ENCODE assay signal across 8 mouse cellular contexts in genomic region chr6:124814448-124814847, GRCm38 (mm10). TPM values are rescaled to one million over a fixed set of nuclear protein-coding genes. Genes with fewer than 3 reads are reported as not detected.
A peak's percentile ranks its signal among the peaks of the same experiment; 100 is the strongest.
DNase-seq lines count a peak whose midpoint lies in the region; ATAC-seq and TF ChIP-seq lines count a peak whose summit lies in the region.

No protein-coding gene starts in this region.

- ATAC-seq in hindbrain, embryonic 13.5 days (ENCODE audit: low FRiP score), result peak; percentile 47
- ATAC-seq in megakaryocyte progenitor cell, adult 5-6 weeks (replicated peaks; ENCODE audit: poor library complexity), result no peak

- peak overlapping the region; percentile 32; the same call in 1 of the 2 replicates for H3K27ac ChIP-seq in kidney, adult 2 months (ENCODE audit: insufficient read depth, low read depth, low read length)
- H3K27ac ChIP-seq in cortical plate, adult 2 months (ENCODE audit: insufficient read depth, low read length), result no peak overlapping the region
- H3K27ac ChIP-seq in hindbrain, embryonic 13.5 days, result peak overlapping the region; percentile 88
- peak overlapping the region; percentile 95 for H3K27ac ChIP-seq in midbrain, embryonic 10.5 days (replicated peaks)

- peaks cover 16% of the 10 kb centered on the region for H3K4me1 ChIP-seq in kidney, adult 2 months (ENCODE audit: control insufficient read depth, insufficient read depth, low read length)
- peaks cover 4% of the 10 kb centered on the region for H3K4me1 ChIP-seq in cortical plate, adult 2 months (ENCODE audit: control insufficient read depth, insufficient read depth, low read length)
- H3K4me1 ChIP-seq in hindbrain, embryonic 13.5 days (replicated peaks), result peaks cover 43% of the 10 kb centered on the region
- peaks cover 51% of the 10 kb centered on the region for H3K4me1 ChIP-seq in midbrain, embryonic 10.5 days

- no peak for DNase-seq in kidney, adult 2 months
- no peak for DNase-seq in kidney, adult 8-10 months
- no peak for DNase-seq in midbrain, embryonic 10.5 days (ENCODE audit: low spot score)
- no peak for DNase-seq in gastrocnemius, postnatal 25 days
- DNase-seq in thymus, postnatal 10 days (ENCODE audit: low spot score in 2 of 2), result no peak

- no peaks in the 10 kb centered on the region for H3K27me3 ChIP-seq in kidney, adult 2 months (replicated peaks; ENCODE audit: control insufficient read depth, insufficient read depth, low read length)
- H3K27me3 ChIP-seq in hindbrain, embryonic 13.5 days, result no peaks in the 10 kb centered on the region
- no peaks in the 10 kb centered on the region for H3K27me3 ChIP-seq in midbrain, embryonic 10.5 days (ENCODE audit: low read depth, poor library complexity, severe bottlenecking)

- peak overlapping the region; percentile 84 for H3K4me3 ChIP-seq in kidney, adult 2 months (ENCODE audit: insufficient read depth, low read depth, low read length)
- H3K4me3 ChIP-seq in cortical plate, adult 2 months (ENCODE audit: insufficient read depth, low read length), result peak overlapping the region; percentile 66; the same call in 1 of the 2 replicates
- H3K4me3 ChIP-seq in hindbrain, embryonic 13.5 days, result peak overlapping the region; percentile 59
- peak overlapping the region; percentile 75 for H3K4me3 ChIP-seq in midbrain, embryonic 10.5 days

- no peak for TF ChIP-seq CTCF in kidney, adult 2 months (conservative IDR thresholded peaks at IDR 0.05; ENCODE audit: insufficient read depth, insufficient read length, low read depth, low read length)
- TF ChIP-seq CTCF in cortical plate, adult 2 months (IDR thresholded peaks at IDR 0.05; ENCODE audit: extremely low read depth, insufficient read depth, low read length), result no peak

- WGBS in kidney, adult 2 months, result 24% methylated on average over 8 of the region's 8 CpGs
- WGBS in hindbrain, embryonic 13.5 days, result 40% methylated on average over 8 of the region's 8 CpGs
- 53% methylated on average over 8 of the region's 8 CpGs for WGBS in midbrain, embryonic 10.5 days

- H3K9me3 ChIP-seq in hindbrain, embryonic 13.5 days, result no peaks in the 10 kb centered on the region
- H3K9me3 ChIP-seq in midbrain, embryonic 10.5 days (replicated peaks), result no peaks in the 10 kb centered on the region

- H3K4me2 ChIP-seq in hindbrain, embryonic 13.5 days, result peak overlapping the region; percentile 81

- no peak for TF ChIP-seq POLR2A in kidney, adult 2 months (IDR thresholded peaks at IDR 0.05; ENCODE audit: low read depth, low read length)
- no peak for TF ChIP-seq POLR2A in cortical plate, adult 2 months (IDR thresholded peaks at IDR 0.05; ENCODE audit: extremely low read depth, insufficient read depth, low read length)

- peaks cover 4% of the 10 kb centered on the region for H3K36me3 ChIP-seq in kidney, adult 2 months (ENCODE audit: control insufficient read depth, insufficient read depth, low read length)
- H3K36me3 ChIP-seq in hindbrain, embryonic 13.5 days, result peaks cover 61% of the 10 kb centered on the region
- H3K36me3 ChIP-seq in midbrain, embryonic 10.5 days, result peaks cover 77% of the 10 kb centered on the region

- H3K9ac ChIP-seq in hindbrain, embryonic 13.5 days, result no peak overlapping the region

RNA-seq across cellular contexts. Expression of gene Tpi1, which starts 0.4 kb away (rescaled TPM):
- polyA plus RNA-seq in kidney, adult 2 months (2012; rRNA removed), result 1,044 and 1,055 TPM in 2 replicates
- 1,059 and 1,064 TPM in 2 replicates for polyA plus RNA-seq in cortical plate, adult 2 months (2012; rRNA removed)
- polyA plus RNA-seq in hindbrain, embryonic 13.5 days (2015; fragmentation: Nextera tagmentation; extraction: Ambion mirVana), result 361 and 374 TPM in 2 replicates
- polyA plus RNA-seq in midbrain, embryonic 10.5 days (2016; fragmentation: Nextera tagmentation; extraction: Ambion mirVana), result 786 and 953 TPM in 2 replicates
- total RNA-seq in gastrocnemius, postnatal 25 days (2021), result 1,000 to 10,000 TPM; 2,445 to 2,599 TPM
- total RNA-seq in megakaryocyte progenitor cell, adult 5-6 weeks (2015), result 279 and 298 TPM in 2 replicates
- 240 and 287 TPM in 2 replicates for total RNA-seq in megakaryocyte progenitor cell, adult 5-6 weeks (2017)

RNA-seq across cellular contexts. Expression of gene Spsb2, which starts 6.0 kb away (rescaled TPM):
- 33.7 and 36.7 TPM in 2 replicates for polyA plus RNA-seq in kidney, adult 2 months (2012; rRNA removed)
- polyA plus RNA-seq in cortical plate, adult 2 months (2012; rRNA removed), result 4.4 and 4.8 TPM in 2 replicates
- 7.8 and 8.4 TPM in 2 replicates for polyA plus RNA-seq in hindbrain, embryonic 13.5 days (2015; fragmentation: Nextera tagmentation; extraction: Ambion mirVana)
- polyA plus RNA-seq in midbrain, embryonic 10.5 days (2016; fragmentation: Nextera tagmentation; extraction: Ambion mirVana), result 8.8 and 10.0 TPM in 2 replicates
- 1 to 10 TPM; 2.7 to 3.2 TPM for total RNA-seq in gastrocnemius, postnatal 25 days (2021)
- total RNA-seq in megakaryocyte progenitor cell, adult 5-6 weeks (2015), result 1.6 and 2.2 TPM in 2 replicates
- 6.0 and 9.0 TPM in 2 replicates for total RNA-seq in megakaryocyte progenitor cell, adult 5-6 weeks (2017)

RNA-seq across cellular contexts. Expression of gene Usp5, which starts 14.8 kb away (rescaled TPM):
- polyA plus RNA-seq in kidney, adult 2 months (2012; rRNA removed), result 66.2 and 74.0 TPM in 2 replicates
- 151 and 152 TPM in 2 replicates for polyA plus RNA-seq in cortical plate, adult 2 months (2012; rRNA removed)
- polyA plus RNA-seq in hindbrain, embryonic 13.5 days (2015; fragmentation: Nextera tagmentation; extraction: Ambion mirVana), result 189 and 200 TPM in 2 replicates
- 212 and 228 TPM in 2 replicates for polyA plus RNA-seq in midbrain, embryonic 10.5 days (2016; fragmentation: Nextera tagmentation; extraction: Ambion mirVana)
- total RNA-seq in gastrocnemius, postnatal 25 days (2021), result 10 to 100 TPM; 42.1 to 44.0 TPM
- total RNA-seq in megakaryocyte progenitor cell, adult 5-6 weeks (2015), result 42.0 and 46.7 TPM in 2 replicates
- 86.1 and 87.7 TPM in 2 replicates for total RNA-seq in megakaryocyte progenitor cell, adult 5-6 weeks (2017)

RNA-seq across cellular contexts. Expression of gene Cdca3, which starts 14.9 kb away (rescaled TPM):
- polyA plus RNA-seq in kidney, adult 2 months (2012; rRNA removed), result 4.2 and 4.3 TPM in 2 replicates
- 2.3 and 2.4 TPM in 2 replicates for polyA plus RNA-seq in cortical plate, adult 2 months (2012; rRNA removed)
- polyA plus RNA-seq in hindbrain, embryonic 13.5 days (2015; fragmentation: Nextera tagmentation; extraction: Ambion mirVana), result 42.6 and 51.2 TPM in 2 replicates
- 258 and 273 TPM in 2 replicates for polyA plus RNA-seq in midbrain, embryonic 10.5 days (2016; fragmentation: Nextera tagmentation; extraction: Ambion mirVana)
- 1 to 10 TPM; 1.2 TPM for total RNA-seq in gastrocnemius, postnatal 25 days (2021)
- total RNA-seq in megakaryocyte progenitor cell, adult 5-6 weeks (2015), result 130 and 145 TPM in 2 replicates
- total RNA-seq in megakaryocyte progenitor cell, adult 5-6 weeks (2017), result 149 and 159 TPM in 2 replicates

RNA-seq across cellular contexts. Expression of gene Gnb3, which starts 25.6 kb away (rescaled TPM):
- polyA plus RNA-seq in kidney, adult 2 months (2012; rRNA removed), result 0.16 and 0.41 TPM in 2 replicates
- polyA plus RNA-seq in cortical plate, adult 2 months (2012; rRNA removed), result 0.17 and 0.25 TPM in 2 replicates
- 0.78 and 1.3 TPM in 2 replicates for polyA plus RNA-seq in hindbrain, embryonic 13.5 days (2015; fragmentation: Nextera tagmentation; extraction: Ambion mirVana)
- polyA plus RNA-seq in midbrain, embryonic 10.5 days (2016; fragmentation: Nextera tagmentation; extraction: Ambion mirVana), result 0.89 and 3.4 TPM in 2 replicates
- 1 to 10 TPM; 1.6 to 1.7 TPM for total RNA-seq in gastrocnemius, postnatal 25 days (2021)
- total RNA-seq in megakaryocyte progenitor cell, adult 5-6 weeks (2015), result not detected in 2 replicates
- not detected in 2 replicates for total RNA-seq in megakaryocyte progenitor cell, adult 5-6 weeks (2017)
